Mouse (Mus musculus) intestine, embryonic 16.5 days (tissue): ENCODE measurements around the gene Sat2. TPM values are rescaled to one million over a fixed set of nuclear protein-coding genes. Genes with fewer than 3 reads are reported as not detected.

Experiments
- ATAC-seq: fragments of 200-750 bp; cut with Nextera tagmentation; 2 replicates; pipeline ENCODE4 v1.8.0; 2017; ENCODE audit warnings: moderate TSS enrichment, moderate library complexity
- H3K27ac ChIP-seq: fragments of 300-500 bp; sonication (generic); 2 replicates; pipeline ENCODE4 v1.5.1; 2014; ENCODE audit warnings: mild to moderate bottlenecking, low read length
- H3K27me3 ChIP-seq: fragments of 300-500 bp; sonication (generic); replicated peaks from 2 replicates; pipeline ENCODE4 v1.6.1; 2014; ENCODE audit warnings: low read length, control low read depth, mixed read lengths; ENCODE audit not compliant: control insufficient read depth, insufficient read depth
- H3K36me3 ChIP-seq: fragments of 300-500 bp; sonication (generic); 2 replicates; pipeline ENCODE4 v1.6.1; 2014; ENCODE audit warnings: low read length, control low read depth; ENCODE audit not compliant: control insufficient read depth, insufficient read depth
- H3K4me1 ChIP-seq: fragments of 300-500 bp; sonication (generic); 2 replicates; pipeline ENCODE4 v1.6.1; 2014; ENCODE audit warnings: low read length, control low read depth, mixed read lengths; ENCODE audit not compliant: control insufficient read depth, insufficient read depth
- H3K4me2 ChIP-seq: fragments of 300-500 bp; sonication (generic); 2 replicates; pipeline ENCODE4 v1.6.1; 2014; ENCODE audit warnings: low read depth, low read length, control low read depth
- H3K4me3 ChIP-seq: fragments of 300-500 bp; sonication (generic); 2 replicates; pipeline ENCODE4 v1.5.1; 2014; ENCODE audit warnings: mild to moderate bottlenecking, low read length
- H3K9ac ChIP-seq: fragments of 300-500 bp; sonication (generic); 2 replicates; pipeline ENCODE4 v1.6.1; 2014; ENCODE audit warnings: low read depth, low read length
- H3K9me3 ChIP-seq: fragments of 300-500 bp; sonication (generic); 2 replicates; pipeline ENCODE4 v1.6.1; 2016; ENCODE audit warnings: low read length, control low read depth; ENCODE audit not compliant: control insufficient read depth
- WGBS: fragments of 180-500 bp; shearing (Covaris S2); extraction: QIAGEN DNeasy Blood & Tissue Kit; methylation state at CpG from one replicate; pipeline ENCODE4 v1.1.7; 2014; 5-methylcytosine and 5-hydroxymethylcytosine counted together
- polyA plus RNA-seq: library from polyadenylated mRNA; unstranded; fragments of >200 nt; fragmentation: Nextera tagmentation; extraction: Ambion mirVana; gene quantifications from 2 replicates; pipeline ENCODE4 v1.2.1, GENCODE M21; 2015

The Sat2 gene
- polyA plus RNA-seq, 1 experiment from 2014 or later, result 18.1 TPM

DNA sequence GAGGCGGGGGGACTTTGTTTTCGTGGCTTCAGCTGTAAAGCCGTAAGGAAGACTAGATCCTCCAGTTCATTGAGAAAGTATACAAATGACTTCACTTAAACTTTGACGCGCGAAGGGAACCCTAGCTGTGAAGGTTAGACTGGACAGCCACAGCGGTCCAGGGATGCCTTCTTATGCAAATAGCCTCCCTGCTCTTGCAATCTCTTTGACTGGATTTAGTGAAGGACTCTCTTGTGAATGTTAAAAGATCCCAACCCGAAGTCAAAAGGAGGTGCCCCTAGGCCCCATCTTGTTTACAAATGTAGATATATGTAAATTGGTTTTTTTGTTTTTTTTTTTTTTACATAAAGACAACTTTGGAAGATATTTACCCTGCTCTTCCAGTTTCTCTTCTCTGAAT is 40.0 kb upstream of the Sat2 start:
- Histone ChIP-seq H3K4me1 (peaks cover 28% of the 10 kb centered on the region), H3K36me3 (no peaks in the 10 kb centered on the region), H3K27ac (peak overlapping the region; percentile 98), H3K9ac (peak overlapping the region; percentile 74), H3K4me3 (peak overlapping the region; percentile 73), H3K27me3 (no peaks in the 10 kb centered on the region), H3K4me2 (peak overlapping the region; percentile 68), H3K9me3 (no peaks in the 10 kb centered on the region)
- ATAC-seq, result no peak
- under 1% methylated on average over 8 of the region's 8 CpGs for WGBS

DNA sequence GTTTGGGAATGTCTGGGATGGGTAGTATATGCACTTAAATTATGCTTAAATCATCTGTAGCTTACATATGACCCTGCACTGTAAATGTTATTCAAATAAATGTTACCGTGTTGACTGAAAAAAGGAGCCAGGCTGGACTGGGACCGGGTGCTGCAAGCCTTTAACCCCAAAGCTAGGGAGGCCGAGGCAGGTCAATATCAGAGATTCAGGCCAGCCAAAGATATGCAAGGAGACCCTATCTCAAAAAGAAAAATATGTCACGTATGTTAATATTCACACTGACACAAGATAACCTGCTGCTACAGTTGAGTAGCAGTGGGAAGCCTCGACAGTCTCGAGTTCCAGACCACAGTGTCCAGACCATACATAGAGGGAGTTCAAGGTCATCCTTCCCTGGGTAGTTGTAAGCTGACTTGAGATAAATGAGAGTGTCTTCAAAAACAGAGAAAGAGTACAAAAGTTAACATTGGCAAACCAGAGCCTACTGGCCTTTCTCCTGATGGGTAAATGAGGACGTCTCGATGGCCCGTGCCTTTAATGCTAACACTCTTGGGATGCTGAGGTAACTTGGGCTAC is 39.5 kb upstream of the Sat2 start:
- 62% methylated on average over 9 of the region's 9 CpGs for WGBS
- no peak overlapping the region for H3K27ac ChIP-seq
- peak overlapping the region; percentile 68 for H3K4me2 ChIP-seq
- H3K9ac ChIP-seq, result 0 out of 2 replicates have a peak overlapping the region, but pooled peaks have one; percentile 19
- H3K9me3 ChIP-seq, result no peaks in the 10 kb centered on the region
- H3K27me3 ChIP-seq, result no peaks in the 10 kb centered on the region
- peaks cover 23% of the 10 kb centered on the region for H3K4me1 ChIP-seq
- no peak for ATAC-seq
- 0 out of 2 replicates have a peak, but pooled peaks cover under 1% of the 10 kb centered on the region for H3K36me3 ChIP-seq
- H3K4me3 ChIP-seq, result peak overlapping the region; percentile 14

DNA sequence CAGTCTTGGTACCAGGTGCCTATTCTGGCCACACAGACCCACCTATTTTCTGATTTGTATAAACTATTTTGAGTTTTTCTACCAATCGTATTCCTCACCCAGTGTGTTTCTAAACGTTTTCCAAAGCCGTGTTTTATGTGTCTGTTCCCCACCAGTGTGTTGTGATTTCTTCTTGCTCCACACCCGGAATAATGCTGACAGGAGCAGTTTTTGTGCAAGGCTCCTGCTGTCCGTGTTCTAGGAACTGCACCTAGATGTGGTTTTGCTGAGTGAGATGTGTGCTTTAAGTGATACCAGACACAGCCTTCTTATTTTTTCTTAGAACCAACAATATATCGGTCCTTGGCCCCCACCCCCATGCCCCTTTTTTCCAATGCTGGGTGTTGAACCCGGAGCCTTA is 37.8 kb upstream of the Sat2 start:
- Histone ChIP-seq H3K9me3 (no peaks in the 10 kb centered on the region), H3K27ac (no peak overlapping the region), H3K4me3 (no peak overlapping the region), H3K27me3 (no peaks in the 10 kb centered on the region), H3K36me3 (peaks cover 13% of the 10 kb centered on the region), H3K9ac (no peak overlapping the region), H3K4me1 (peaks cover 13% of the 10 kb centered on the region), H3K4me2 (no peak overlapping the region)
- ATAC-seq, result no peak
- 83% methylated on average over 7 of the region's 7 CpGs for WGBS

DNA sequence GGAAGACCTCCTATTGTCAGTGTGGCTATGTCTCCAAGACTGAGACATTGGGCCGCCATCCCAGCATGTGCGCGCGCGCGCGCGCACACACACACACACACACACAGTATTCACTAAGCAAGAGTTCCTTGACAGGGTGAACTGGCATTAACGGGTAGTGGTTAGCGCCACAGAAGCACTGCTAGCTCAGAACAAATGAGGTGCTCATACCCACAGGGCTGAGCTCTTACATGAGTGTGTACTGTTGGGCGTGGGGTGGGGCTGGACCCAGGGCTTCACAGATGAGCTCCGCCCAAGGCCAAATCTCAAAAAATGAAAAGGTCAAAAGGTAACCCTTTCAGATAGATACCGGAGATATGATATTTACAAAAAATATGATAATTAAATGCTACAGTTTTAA is 36.9 kb upstream of the Sat2 start:
- H3K27ac ChIP-seq, result no peak overlapping the region
- no peaks in the 10 kb centered on the region for H3K9me3 ChIP-seq
- no peak overlapping the region for H3K4me2 ChIP-seq
- H3K9ac ChIP-seq, result no peak overlapping the region
- no peak for ATAC-seq
- WGBS, result 91% methylated on average over 13 of the region's 13 CpGs
- H3K4me3 ChIP-seq, result no peak overlapping the region
- H3K4me1 ChIP-seq, result peaks cover 13% of the 10 kb centered on the region
- peaks cover 22% of the 10 kb centered on the region for H3K36me3 ChIP-seq
- H3K27me3 ChIP-seq, result no peaks in the 10 kb centered on the region

DNA sequence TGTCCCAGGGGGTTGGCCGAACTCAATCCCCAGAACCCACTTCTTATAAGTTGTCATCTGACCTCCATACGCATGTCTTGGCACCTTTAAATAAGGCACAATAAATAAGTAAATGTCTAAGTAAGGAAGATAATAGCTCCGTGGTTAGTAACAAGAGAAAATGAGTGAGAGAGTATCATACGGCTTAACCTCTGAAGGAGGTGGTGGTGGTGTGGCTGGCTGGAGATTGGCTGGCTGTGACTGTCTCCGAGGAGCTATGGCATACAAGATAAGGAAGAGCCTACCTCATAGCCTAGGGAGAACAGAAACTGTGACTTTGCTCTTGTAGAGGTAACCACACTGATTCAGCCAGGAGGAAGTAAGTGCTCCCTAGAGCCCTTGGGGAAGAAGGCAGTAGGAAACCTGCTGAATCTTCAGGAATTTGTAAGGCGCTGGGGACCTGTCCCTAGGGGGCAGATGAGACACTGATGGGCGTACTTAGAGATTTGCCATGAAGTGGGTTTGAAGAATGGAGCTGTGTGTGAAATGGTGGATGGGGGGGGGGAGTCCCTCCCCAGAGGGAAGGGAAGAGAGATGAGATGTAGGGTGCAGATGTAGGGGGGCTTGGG is 36.0 kb upstream of the Sat2 start:
- H3K4me3 ChIP-seq, result no peak overlapping the region
- no peaks in the 10 kb centered on the region for H3K9me3 ChIP-seq
- no peak overlapping the region for H3K4me2 ChIP-seq
- H3K4me1 ChIP-seq, result peaks cover 13% of the 10 kb centered on the region
- ATAC-seq, result peak; percentile 54
- peak overlapping the region; percentile 21; the same call in 1 of the 2 replicates for H3K27ac ChIP-seq
- 75% methylated on average over 7 of the region's 7 CpGs for WGBS
- peaks cover 29% of the 10 kb centered on the region for H3K36me3 ChIP-seq
- H3K27me3 ChIP-seq, result no peaks in the 10 kb centered on the region
- no peak overlapping the region for H3K9ac ChIP-seq

DNA sequence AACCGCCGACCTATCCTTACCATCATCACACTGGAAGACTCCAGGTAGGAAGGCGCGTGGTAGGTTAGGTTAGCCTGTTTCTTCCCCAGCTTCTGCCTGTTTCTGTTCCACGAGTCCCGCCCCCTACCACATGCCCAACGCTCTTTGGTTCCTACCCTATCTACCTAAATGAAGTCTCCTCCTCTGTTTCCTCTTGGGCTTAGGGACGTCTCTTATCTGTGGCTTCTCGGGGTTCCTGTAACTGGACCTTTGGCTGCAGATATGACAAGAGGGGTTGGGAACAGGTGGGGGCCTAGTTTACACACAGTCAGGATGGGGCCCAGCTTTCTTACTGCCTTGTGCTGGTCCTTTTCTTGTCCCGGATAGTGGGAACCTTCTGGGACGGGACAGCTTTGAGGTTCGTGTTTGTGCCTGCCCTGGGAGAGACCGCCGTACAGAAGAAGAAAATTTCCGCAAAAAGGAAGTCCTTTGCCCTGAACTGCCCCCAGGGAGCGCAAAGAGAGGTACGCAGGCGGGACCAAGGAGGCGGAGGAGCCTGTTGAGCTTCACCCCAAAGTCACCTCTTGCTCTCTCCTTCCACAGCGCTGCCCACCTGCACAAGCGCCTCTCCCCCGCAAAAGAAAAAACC is 32.5 kb upstream of the Sat2 start:
- WGBS, result 92% methylated on average over 22 of the region's 22 CpGs
- H3K9me3 ChIP-seq, result no peaks in the 10 kb centered on the region
- no peak overlapping the region for H3K4me2 ChIP-seq
- H3K27ac ChIP-seq, result no peak overlapping the region
- peaks cover 29% of the 10 kb centered on the region for H3K36me3 ChIP-seq
- no peaks in the 10 kb centered on the region for H3K27me3 ChIP-seq
- H3K4me1 ChIP-seq, result peaks cover 6% of the 10 kb centered on the region; the same call in 1 of the 2 replicates
- no peak overlapping the region for H3K9ac ChIP-seq
- ATAC-seq, result no peak
- no peak overlapping the region for H3K4me3 ChIP-seq

DNA sequence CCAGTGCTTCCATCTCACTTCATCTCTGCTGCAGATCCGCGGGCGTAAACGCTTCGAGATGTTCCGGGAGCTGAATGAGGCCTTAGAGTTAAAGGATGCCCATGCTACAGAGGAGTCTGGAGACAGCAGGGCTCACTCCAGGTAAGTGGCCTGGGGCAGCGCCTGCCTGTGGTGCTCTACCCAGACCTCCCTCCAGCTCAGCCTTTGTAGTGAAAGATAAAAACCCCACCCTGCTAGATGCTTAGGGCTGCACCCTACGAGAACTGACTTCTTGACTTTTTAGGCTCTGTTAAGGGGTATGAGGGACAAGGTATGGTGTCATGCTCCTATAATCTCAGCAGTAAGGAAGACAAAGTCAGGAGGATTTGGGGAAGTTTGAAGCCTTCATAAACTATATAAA is 31.2 kb upstream of the Sat2 start:
- Histone ChIP-seq H3K27me3 (no peaks in the 10 kb centered on the region), H3K4me1 (no peaks in the 10 kb centered on the region), H3K36me3 (peaks cover 29% of the 10 kb centered on the region), H3K9ac (no peak overlapping the region), H3K4me2 (no peak overlapping the region), H3K4me3 (no peak overlapping the region), H3K27ac (no peak overlapping the region), H3K9me3 (no peaks in the 10 kb centered on the region)
- WGBS, result 90% methylated on average over 8 of the region's 8 CpGs
- ATAC-seq, result no peak

DNA sequence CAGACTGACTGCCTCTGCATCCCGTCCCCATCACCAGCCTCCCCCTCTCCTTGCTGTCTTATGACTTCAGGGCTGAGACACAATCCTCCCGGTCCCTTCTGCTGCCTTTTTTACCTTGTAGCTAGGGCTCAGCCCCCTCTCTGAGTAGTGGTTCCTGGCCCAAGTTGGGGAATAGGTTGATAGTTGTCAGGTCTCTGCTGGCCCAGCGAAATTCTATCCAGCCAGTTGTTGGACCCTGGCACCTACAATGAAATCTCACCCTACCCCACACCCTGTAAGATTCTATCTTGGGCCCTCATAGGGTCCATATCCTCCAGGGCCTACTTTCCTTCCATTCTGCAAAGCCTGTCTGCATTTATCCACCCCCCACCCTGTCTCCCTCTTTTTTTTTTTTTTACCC is 30.4 kb upstream of the Sat2 start:
- no peaks in the 10 kb centered on the region for H3K27me3 ChIP-seq
- no peak overlapping the region for H3K4me3 ChIP-seq
- 88% methylated on average over 3 of the region's 3 CpGs for WGBS
- no peak overlapping the region for H3K9ac ChIP-seq
- no peak overlapping the region for H3K27ac ChIP-seq
- no peak for ATAC-seq
- H3K4me1 ChIP-seq, result no peaks in the 10 kb centered on the region
- no peak overlapping the region for H3K4me2 ChIP-seq
- no peaks in the 10 kb centered on the region for H3K9me3 ChIP-seq
- H3K36me3 ChIP-seq, result peaks cover 29% of the 10 kb centered on the region

DNA sequence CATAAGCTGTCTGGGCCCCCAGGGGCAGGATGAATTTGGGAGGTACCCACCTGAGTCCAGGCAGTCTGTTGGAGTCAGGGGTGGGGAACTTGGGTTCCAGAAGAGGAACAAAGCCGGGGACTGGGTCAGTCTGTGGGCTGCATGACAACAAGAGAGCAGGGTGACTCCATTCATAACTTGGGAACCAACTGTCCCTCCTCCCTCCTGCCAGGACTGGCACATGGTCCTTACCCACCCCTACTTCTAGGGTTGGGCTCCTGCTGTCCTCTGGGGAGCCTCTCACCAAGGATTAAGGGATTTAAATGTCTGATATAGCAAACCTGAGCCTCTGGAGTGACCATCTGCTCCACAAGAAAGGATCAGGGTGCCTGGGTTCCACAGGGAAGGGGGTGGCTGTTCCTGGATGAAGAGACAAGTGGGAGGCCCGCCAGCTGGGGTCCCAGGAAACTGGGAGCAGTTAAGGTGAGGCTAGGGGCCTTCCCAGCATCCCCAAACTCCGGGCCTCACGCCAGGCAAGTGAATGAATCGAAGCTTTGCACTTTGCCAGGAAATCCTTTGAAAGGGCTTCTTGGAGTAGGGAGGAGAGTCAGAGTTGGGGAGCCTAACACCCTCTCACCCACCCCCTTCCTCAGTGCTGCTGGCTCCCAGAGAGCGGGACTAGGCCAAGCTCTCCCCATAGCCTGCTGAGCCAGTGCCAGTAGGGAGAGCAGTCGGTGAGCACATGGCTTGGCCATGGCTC is 29.8 kb upstream of the Sat2 start:
- Histone ChIP-seq H3K27me3 (no peaks in the 10 kb centered on the region), H3K36me3 (peaks cover 29% of the 10 kb centered on the region), H3K9me3 (no peaks in the 10 kb centered on the region), H3K4me2 (no peak overlapping the region), H3K4me1 (no peaks in the 10 kb centered on the region), H3K9ac (no peak overlapping the region), H3K4me3 (no peak overlapping the region), H3K27ac (no peak overlapping the region)
- WGBS, result 84% methylated on average over 7 of the region's 7 CpGs
- ATAC-seq, result no peak
